17 mouse cellular contexts compared by ENCODE assay signal in genomic region chr8:33108914-33109313, GRCm38 (mm10).
"Had no signal": no experiment of that assay in that cellular context is flagged by ENCODE, and none has a peak within 500 bp of the region (broad histone marks: within the 10 kb centered on the region; RNA-seq: fewer than 3 reads in every experiment).

No protein-coding gene starts in this region.

- H3K4me1 ChIP-seq: neural tube, embryonic 12.5 days; neural tube, embryonic 13.5 days; neural tube, embryonic 15.5 days; stomach, embryonic 15.5 days had no signal

- H3K9ac ChIP-seq: neural tube, embryonic 12.5 days; neural tube, embryonic 13.5 days; neural tube, embryonic 15.5 days; stomach, embryonic 15.5 days had no signal

- H3K4me2 ChIP-seq: neural tube, embryonic 12.5 days; neural tube, embryonic 13.5 days; neural tube, embryonic 15.5 days; stomach, embryonic 15.5 days had no signal

- H3K36me3 ChIP-seq: neural tube, embryonic 12.5 days; neural tube, embryonic 13.5 days; neural tube, embryonic 15.5 days; stomach, embryonic 15.5 days had no signal

- H3K9me3 ChIP-seq: neural tube, embryonic 12.5 days; neural tube, embryonic 13.5 days; neural tube, embryonic 15.5 days; stomach, embryonic 15.5 days had no signal

- H3K4me3 ChIP-seq: neural tube, embryonic 12.5 days; neural tube, embryonic 13.5 days; neural tube, embryonic 15.5 days; stomach, embryonic 15.5 days had no signal

- DNase-seq: retina, postnatal 1 day; right cerebral cortex, adult 18-20 months; right cerebral cortex, postnatal 14 days; right cerebral cortex, postnatal 25 days; right cerebral cortex, postnatal 4 days; spleen, adult 18-20 months; thymus, adult 18-20 months; thymus, adult 2 months; thymus, postnatal 14 days; thymus, postnatal 25 days; thymus, postnatal 36 days; thymus, postnatal 4 days had no signal

- H3K27me3 ChIP-seq: neural tube, embryonic 12.5 days; neural tube, embryonic 13.5 days; neural tube, embryonic 15.5 days; stomach, embryonic 15.5 days had no signal

- H3K27ac ChIP-seq: neural tube, embryonic 12.5 days; neural tube, embryonic 13.5 days; neural tube, embryonic 15.5 days; stomach, embryonic 15.5 days; stomach, postnatal 0 days had no signal
